10 mouse cellular contexts compared by ENCODE assay signal in genomic region chr16:90882501-90882977, GRCm38 (mm10). TPM values are rescaled to one million over a fixed set of nuclear protein-coding genes. Genes with fewer than 3 reads are reported as not detected.
DNase-seq lines count a peak whose midpoint lies in the region; ATAC-seq and TF ChIP-seq lines count a peak whose summit lies in the region.
"Had no signal": no experiment of that assay in that cellular context is flagged by ENCODE, and none has a peak within 500 bp of the region (broad histone marks: within the 10 kb centered on the region; RNA-seq: fewer than 3 reads in every experiment).

No protein-coding gene starts in this region.

- no peaks in the 10 kb centered on the region for H3K9me3 ChIP-seq in lung, embryonic 16.5 days (ENCODE audit: control insufficient read depth, low read length)
- H3K9me3 ChIP-seq in embryonic facial prominence, embryonic 13.5 days: no peaks in the 10 kb centered on the region
- H3K9me3 ChIP-seq: neural tube, embryonic 12.5 days had no signal

- no peak for TF ChIP-seq POLR2A in testis, adult 2 months (IDR thresholded peaks at IDR 0.05; ENCODE audit: control insufficient read depth, low read depth, low read length)

- no peak for DNase-seq in lung, postnatal 36 days
- DNase-seq in heart, postnatal 25 days (ENCODE audit: low spot score): peak; percentile 42
- DNase-seq in thymus, adult 18-20 months: no peak
- DNase-seq in lung, adult 18-20 months: no peak
- DNase-seq in cerebellum, postnatal 25 days: no peak

- peaks cover 16% of the 10 kb centered on the region for H3K4me1 ChIP-seq in lung, embryonic 16.5 days (replicated peaks; ENCODE audit: control insufficient read depth, insufficient read depth, low read length)
- peaks cover 39% of the 10 kb centered on the region for H3K4me1 ChIP-seq in embryonic facial prominence, embryonic 13.5 days
- peaks cover 12% of the 10 kb centered on the region for H3K4me1 ChIP-seq in testis, adult 2 months (ENCODE audit: control insufficient read depth, insufficient read depth, low read length)
- H3K4me1 ChIP-seq: neural tube, embryonic 12.5 days had no signal

- H3K27me3 ChIP-seq in lung, embryonic 16.5 days (ENCODE audit: control insufficient read depth, insufficient read depth, low read depth, low read length): no peaks in the 10 kb centered on the region
- H3K27me3 ChIP-seq in embryonic facial prominence, embryonic 13.5 days: no peaks in the 10 kb centered on the region
- H3K27me3 ChIP-seq in testis, adult 2 months (ENCODE audit: control insufficient read depth, insufficient read depth, low read length): no peaks in the 10 kb centered on the region

- no peak for TF ChIP-seq CTCF in testis, adult 2 months (IDR thresholded peaks at IDR 0.05; ENCODE audit: control insufficient read depth, insufficient read depth, insufficient replicate concordance, low read depth, low read length)

- ATAC-seq in lung, embryonic 16.5 days (ENCODE audit: low read depth): peak; percentile 56
- ATAC-seq in embryonic facial prominence, embryonic 13.5 days (ENCODE audit: insufficient number of reproducible peaks, insufficient read depth, low FRiP score, low TSS enrichment, low read depth): peak; percentile 60

- H3K4me3 ChIP-seq in lung, embryonic 16.5 days (ENCODE audit: low read length): no peak overlapping the region
- no peak overlapping the region for H3K4me3 ChIP-seq in embryonic facial prominence, embryonic 13.5 days
- no peak overlapping the region for H3K4me3 ChIP-seq in testis, adult 2 months (ENCODE audit: control insufficient read depth, low read depth, low read length)
- H3K4me3 ChIP-seq: left cerebral cortex, adult 2 months; neural tube, embryonic 12.5 days had no signal

- no peak overlapping the region for H3K27ac ChIP-seq in lung, embryonic 16.5 days (ENCODE audit: low read length)
- peak overlapping the region; percentile 83 for H3K27ac ChIP-seq in embryonic facial prominence, embryonic 13.5 days
- H3K27ac ChIP-seq in testis, adult 2 months (ENCODE audit: control insufficient read depth, insufficient read depth, low read depth, low read length): peak overlapping the region; percentile 20; the same call in 1 of the 2 replicates
- H3K27ac ChIP-seq: left cerebral cortex, adult 2 months; neural tube, embryonic 12.5 days had no signal

- 45% methylated on average over 7 of the region's 8 CpGs for WGBS in lung, embryonic 16.5 days
- 45% methylated on average over 8 of the region's 8 CpGs for WGBS in embryonic facial prominence, embryonic 13.5 days

- no peak overlapping the region for H3K9ac ChIP-seq in lung, embryonic 16.5 days (ENCODE audit: low read length)
- H3K9ac ChIP-seq in embryonic facial prominence, embryonic 13.5 days: no peak overlapping the region
- H3K9ac ChIP-seq: neural tube, embryonic 12.5 days had no signal

- intact Hi-C loops in heart, postnatal 25 days (cut with DNase I): no loop called here

- no peaks in the 10 kb centered on the region for H3K36me3 ChIP-seq in lung, embryonic 16.5 days (ENCODE audit: control insufficient read depth, insufficient read depth, low read length)
- H3K36me3 ChIP-seq in embryonic facial prominence, embryonic 13.5 days: no peaks in the 10 kb centered on the region
- no peaks in the 10 kb centered on the region for H3K36me3 ChIP-seq in testis, adult 2 months (ENCODE audit: control insufficient read depth, insufficient read depth, low read length)
- H3K36me3 ChIP-seq: neural tube, embryonic 12.5 days had no signal

- no peak overlapping the region for H3K4me2 ChIP-seq in lung, embryonic 16.5 days (ENCODE audit: low read depth, low read length)
- no peak overlapping the region for H3K4me2 ChIP-seq in embryonic facial prominence, embryonic 13.5 days
- H3K4me2 ChIP-seq: neural tube, embryonic 12.5 days had no signal

RNA-seq across cellular contexts. Expression of gene Cfap298, which starts 52.4 kb away (rescaled TPM):
- polyA plus RNA-seq in lung, embryonic 16.5 days (2015; fragmentation: Nextera tagmentation; extraction: Ambion mirVana): 57.2 and 59.2 TPM in 2 replicates
- 32.5 and 50.9 TPM in 2 replicates for polyA plus RNA-seq in embryonic facial prominence, embryonic 13.5 days (2015; fragmentation: Nextera tagmentation; extraction: Ambion mirVana)
- 10 to 100 TPM; 20.8 to 23.3 TPM for total RNA-seq in heart, postnatal 25 days (2021)
- polyA plus RNA-seq in testis, adult 2 months (2012; rRNA removed): 105 and 127 TPM in 2 replicates

RNA-seq across cellular contexts. Expression of gene Eva1c, which starts 56.0 kb away (rescaled TPM):
- 3.8 and 4.6 TPM in 2 replicates for polyA plus RNA-seq in lung, embryonic 16.5 days (2015; fragmentation: Nextera tagmentation; extraction: Ambion mirVana)
- polyA plus RNA-seq in embryonic facial prominence, embryonic 13.5 days (2015; fragmentation: Nextera tagmentation; extraction: Ambion mirVana): 2.3 and 3.3 TPM in 2 replicates
- total RNA-seq in heart, postnatal 25 days (2021): 1 to 10 TPM in 1 of 2 experiments, under 1 TPM in 1; 0.89 to 1.4 TPM
- polyA plus RNA-seq in testis, adult 2 months (2012; rRNA removed): 40.0 and 43.5 TPM in 2 replicates
